Mouse (Mus musculus) liver, embryonic 14.5 days (tissue): ENCODE data around the gene Gm3625. TPM values are rescaled to one million over a fixed set of nuclear protein-coding genes. Genes with fewer than 3 reads are reported as not detected.
A peak's percentile ranks its signal among the peaks of the same experiment; 100 is the strongest.

ENCODE experiments used
- ATAC-seq: fragments of 200-750 bp; cut with Nextera tagmentation; 2 replicates; pipeline ENCODE4 v1.8.0; 2017; ENCODE audit warnings: moderate number of reproducible peaks, mild to moderate bottlenecking, moderate library complexity; ENCODE audit not compliant: insufficient read depth
- DNase-seq, 3 experiments: peaks; one replicate each; pipeline ENCODE4 v3.0.0-alpha.2; 2012 to 2013; ENCODE audit warnings: low read depth in 3 of 3, low spot score in 3 of 3
- H3K27ac ChIP-seq: fragments of 300-500 bp; sonication (generic); 2 replicates; pipeline ENCODE4 v1.5.1; 2014; ENCODE audit warnings: moderate library complexity, mild to moderate bottlenecking, control low read depth, inconsistent platforms
- H3K27me3 ChIP-seq: fragments of 300-500 bp; sonication (generic); 2 replicates; pipeline ENCODE4 v1.6.1; 2014; ENCODE audit warnings: mild to moderate bottlenecking, low read length, moderate library complexity; ENCODE audit not compliant: control insufficient read depth, insufficient read depth
- H3K36me3 ChIP-seq: fragments of 300-500 bp; sonication (generic); replicated peaks from 2 replicates; pipeline ENCODE4 v1.6.1; 2014; ENCODE audit warnings: low read depth; ENCODE audit not compliant: control insufficient read depth, insufficient read depth
- H3K4me1 ChIP-seq, 2 experiments: fragments of 200-500 bp in 1 of 2; fragments of 300-500 bp in 1 of 2; sonication (generic) in 1 of 2; replicated peaks; 2 replicates each; pipeline ENCODE4 v1.6.1; 2012 to 2014; ENCODE audit warnings: antibody characterized with exemption in 1 of 2, inconsistent platforms in 1 of 2, low read length in 1 of 2; ENCODE audit not compliant: control insufficient read depth in 2 of 2, insufficient read depth in 2 of 2
- H3K4me2 ChIP-seq: fragments of 300-500 bp; sonication (generic); 2 replicates; pipeline ENCODE4 v1.6.1; 2014; ENCODE audit warnings: low read depth, mild to moderate bottlenecking, control low read depth, moderate library complexity
- H3K4me3 ChIP-seq, 2 experiments: fragments of 200-500 bp in 1 of 2; fragments of 300-500 bp in 1 of 2; sonication (generic) in 1 of 2; 2 replicates each; pipeline ENCODE4 v1.5.1; 2012 to 2014; ENCODE audit warnings: low read depth in 2 of 2, low read length in 2 of 2, mild to moderate bottlenecking in 2 of 2, control low read depth in 1 of 2, inconsistent platforms in 1 of 2, moderate library complexity in 1 of 2; ENCODE audit not compliant: insufficient read depth in 1 of 2
- H3K9ac ChIP-seq: fragments of 300-500 bp; sonication (generic); replicated peaks from 2 replicates; pipeline ENCODE4 v1.6.1; 2014; ENCODE audit warnings: mild to moderate bottlenecking, control low read depth, moderate library complexity
- H3K9me3 ChIP-seq: fragments of 300-500 bp; sonication (generic); 2 replicates; pipeline ENCODE4 v1.6.1; 2016; ENCODE audit warnings: low read length, mixed read lengths; ENCODE audit not compliant: control insufficient read depth
- CTCF ChIP-seq: IDR thresholded peaks from 2 replicates; pipeline ENCODE4 v1.5.1; 2016; ENCODE audit warnings: antibody characterized with exemption, low read depth, control low read depth
- EP300 ChIP-seq: IDR thresholded peaks from 2 replicates; pipeline ENCODE4 v1.6.1; 2016; ENCODE audit warnings: antibody characterized with exemption, low read depth
- WGBS: fragments of 180-500 bp; shearing (Covaris S2); extraction: QIAGEN DNeasy Blood & Tissue Kit; methylation state at CpG from one replicate; pipeline ENCODE4 v1.1.7; 2014; ENCODE audit not compliant: insufficient replicate concordance; 5-methylcytosine and 5-hydroxymethylcytosine counted together
- polyA plus RNA-seq, 2 experiments: library from polyadenylated mRNA; depleted of rRNA in 1 of 2; stranded (reverse) in 1 of 2; unstranded in 1 of 2; fragments of >200 nt; fragmentation: Nextera tagmentation in 1 of 2; extraction: Ambion mirVana in 1 of 2; gene quantifications; 2 replicates each; pipeline versions ENCODE4 v1.2.1 to v1.2.3; 2012 to 2014

Gm3625 gene
- polyA plus RNA-seq, 2 experiments, result not detected

GRCm38 (mm10) chr12:4614722-4615121, 22.0 kb upstream of the Gm3625 start:
- Histone ChIP-seq H3K4me2 (no peak overlapping the region), H3K27ac (no peak overlapping the region), H3K36me3 (no peaks in the 10 kb centered on the region), H3K9me3 (no peaks in the 10 kb centered on the region), H3K27me3 (no peaks in the 10 kb centered on the region), H3K9ac (no peak overlapping the region), H3K4me3 (no peak overlapping the region), H3K4me1 (no peaks in the 10 kb centered on the region)
- ATAC-seq, result no peak
- 31% methylated on average over 2 of the region's 2 CpGs for WGBS
- TF ChIP-seq CTCF (no peak), EP300 (no peak)
- DNase-seq, result no peak

- 41% methylated on average over 3 of the region's 3 CpGs for WGBS
- TF ChIP-seq CTCF, result no peak
- no peak for TF ChIP-seq EP300
- Histone ChIP-seq H3K27ac (no peak overlapping the region), H3K9ac (no peak overlapping the region), H3K27me3 (no peaks in the 10 kb centered on the region), H3K9me3 (no peaks in the 10 kb centered on the region), H3K4me1 (no peaks in the 10 kb centered on the region), H3K4me3 (no peak overlapping the region), H3K4me2 (no peak overlapping the region), H3K36me3 (no peaks in the 10 kb centered on the region)
- DNase-seq (no peak), ATAC-seq (no peak)
Observed at GRCm38 (mm10) chr12:4606625-4607024, 13.9 kb upstream of the Gm3625 start.

GRCm38 (mm10) chr12:4599713-4600112, 7.0 kb upstream of the Gm3625 start:
- no peak overlapping the region for H3K9ac ChIP-seq
- no peaks in the 10 kb centered on the region for H3K9me3 ChIP-seq
- DNase-seq, result no peak
- no peaks in the 10 kb centered on the region for H3K27me3 ChIP-seq
- ATAC-seq, result no peak
- no peak overlapping the region for H3K4me2 ChIP-seq
- no peak overlapping the region for H3K4me3 ChIP-seq
- peaks cover 0 to 7% of the 10 kb centered on the region in 2 experiments; a peak in 2 of 4 replicates for H3K4me1 ChIP-seq
- H3K27ac ChIP-seq, result no peak overlapping the region
- TF ChIP-seq EP300 (no peak), CTCF (no peak)
- H3K36me3 ChIP-seq, result no peaks in the 10 kb centered on the region
- WGBS, result 51% methylated on average over 4 of the region's 4 CpGs

DNA sequence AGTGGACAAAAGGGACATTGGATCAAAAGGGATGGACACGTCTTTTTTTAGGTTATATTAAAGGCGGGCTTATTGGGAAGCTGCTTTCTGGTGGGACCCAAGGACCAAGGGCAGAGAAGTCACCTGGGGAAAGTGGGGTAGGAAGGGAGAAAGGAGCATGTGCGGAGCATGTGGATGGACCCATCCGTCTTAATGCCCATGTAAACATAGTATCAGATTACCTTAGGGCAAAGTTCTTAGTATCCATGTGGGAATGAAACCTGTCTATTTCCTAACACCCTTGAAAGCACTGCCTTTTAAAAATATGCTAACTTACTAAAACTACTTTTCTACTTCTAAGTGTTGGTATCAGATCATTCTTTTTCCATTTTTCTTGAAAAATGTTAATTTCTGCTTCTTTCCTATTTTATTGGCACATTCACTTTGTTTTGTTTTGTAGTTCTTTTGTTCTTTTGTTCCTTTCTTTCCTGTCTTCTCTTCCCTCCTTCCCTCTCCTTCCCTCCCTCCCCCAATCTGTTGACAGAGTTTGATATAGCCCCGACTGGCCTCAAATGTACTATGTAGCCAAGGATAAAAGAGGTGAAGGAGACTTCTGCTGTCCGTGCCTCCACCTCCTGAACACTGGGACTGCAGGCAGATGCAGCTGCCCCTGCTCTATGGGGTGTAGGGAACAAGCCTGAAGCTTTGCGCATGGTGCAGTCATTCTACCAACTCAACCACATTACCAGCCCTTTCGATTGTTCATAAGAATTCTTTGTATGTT, 6.1 kb upstream of the Gm3625 start:
- H3K27ac ChIP-seq, result no peak overlapping the region
- H3K36me3 ChIP-seq, result no peaks in the 10 kb centered on the region
- no peak for ATAC-seq
- peaks cover 5 to 12% of the 10 kb centered on the region in 2 experiments for H3K4me1 ChIP-seq
- TF ChIP-seq CTCF (no peak), EP300 (no peak)
- H3K27me3 ChIP-seq, result no peaks in the 10 kb centered on the region
- H3K4me3 ChIP-seq, result no peak overlapping the region
- H3K9me3 ChIP-seq, result no peaks in the 10 kb centered on the region
- no peak overlapping the region for H3K4me2 ChIP-seq
- no peak for DNase-seq
- WGBS, result 63% methylated on average over 8 of the region's 8 CpGs
- no peak overlapping the region for H3K9ac ChIP-seq

DNA sequence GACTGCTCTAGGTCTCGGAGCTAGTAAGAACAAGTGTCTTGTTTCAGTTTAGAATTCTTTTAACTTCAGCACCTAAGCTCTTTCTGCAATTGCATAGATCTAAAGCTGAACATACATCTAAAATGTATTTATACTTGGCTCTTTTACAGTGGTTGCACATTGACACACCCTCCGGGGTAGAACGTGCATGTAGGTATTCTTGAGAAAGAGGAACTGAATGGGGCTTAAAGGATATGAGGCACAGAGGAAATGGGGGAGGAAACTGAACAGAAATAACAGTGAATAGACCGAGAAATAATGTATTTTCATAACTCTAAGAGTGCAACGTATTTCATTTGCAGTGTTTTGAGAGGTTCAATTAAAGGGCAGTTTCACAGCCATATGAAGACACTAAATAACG, 2.3 kb upstream of the Gm3625 start:
- H3K9me3 ChIP-seq, result no peaks in the 10 kb centered on the region
- DNase-seq (no peak), ATAC-seq (no peak)
- no peaks in the 10 kb centered on the region for H3K27me3 ChIP-seq
- peak overlapping the region; percentile 34 for H3K4me2 ChIP-seq
- H3K9ac ChIP-seq, result no peak overlapping the region
- H3K27ac ChIP-seq, result no peak overlapping the region
- 19% methylated on average over 6 of the region's 6 CpGs for WGBS
- no peak overlapping the region for H3K4me3 ChIP-seq
- TF ChIP-seq EP300 (no peak), CTCF (no peak)
- H3K36me3 ChIP-seq, result no peaks in the 10 kb centered on the region
- H3K4me1 ChIP-seq, result peaks cover 10 to 19% of the 10 kb centered on the region in 2 experiments
